Mouse (Mus musculus) left cerebral cortex, postnatal 14 days (tissue): Measurements from ENCODE around the gene Armc5. TPM values are rescaled to one million over a fixed set of nuclear protein-coding genes. Genes with fewer than 3 reads are reported as not detected.

Experiments used
- DNase-seq, 2 experiments: peaks; one replicate each; pipeline ENCODE4 v3.0.0; 2021 to 2022; ENCODE audit warnings: low spot score in 2 of 2, mixed read lengths in 1 of 2
- intact Hi-C: fragments of 180-260 bp; cut with DNase I; formaldehyde crosslinking; loops from one replicate; pipeline ENCODE4 v1.15.1; 2025
- microRNA-seq, 2 experiments: library from miRNA; unstranded; fragments of <30 nt; microRNA quantifications; one replicate each; pipeline ENCODE4 v1.2.0; 2022
- total RNA-seq, 2 experiments: library from RNA; stranded (reverse); gene quantifications; 2 replicates each; pipeline ENCODE4 v1.2.3; 2021

The Armc5 gene
- total RNA-seq, 2 experiments from 2014 or later, result 9.7 to 11.4 TPM

GRCm38 (mm10) chr7:128276051-128276450, 38.9 kb downstream of the Armc5 start:
- DNase-seq, result no peak

GRCm38 (mm10) chr7:128279750-128280149, 42.6 kb downstream of the Armc5 start:
- intact Hi-C loops, result no loop called here
- DNase-seq, result no peak

More at GRCm38 (mm10) chr7:128276051-128276450, 38.9 kb downstream of the Armc5 start:
- intact Hi-C loops, result no loop called here

GRCm38 (mm10) chr7:128281765-128282164, 44.6 kb downstream of the Armc5 start:
- DNase-seq, result no peak
- intact Hi-C loops, result no loop called here

GRCm38 (mm10) chr7:128282532-128283244, 45.5 kb downstream of the Armc5 start:
- intact Hi-C loops, result no loop called here
- no peak for DNase-seq

- DNase-seq, result no peak
- intact Hi-C loops, result no loop called here
Measured at GRCm38 (mm10) chr7:128284047-128284446, 46.9 kb downstream of the Armc5 start.

- DNase-seq, result no peak
- intact Hi-C loops, result no loop called here
Measured at GRCm38 (mm10) chr7:128285060-128285459, 47.9 kb downstream of the Armc5 start.

- no peak for DNase-seq
- intact Hi-C loops, result no loop called here
Measured at GRCm38 (mm10) chr7:128288923-128289544, 51.9 kb downstream of the Armc5 start.

Small RNA genes lying within 50 kb of the gene (microRNA-seq; reads per million reads assigned to microRNA genes)
- 0 to 2.4 reads per million in 2 experiments for gene Mir3103

Other genes with a start within 250 kb of the Armc5 start
- gene Pycard, start 243.5 kb upstream of the Armc5 start, total RNA-seq, result 1 to 10 TPM; 2.2 to 3.7 TPM
- under 1 TPM; 0.64 to 0.97 TPM for gene Trim72, start 233.4 kb upstream of the Armc5 start, total RNA-seq
- gene Itgam, start 174.7 kb upstream of the Armc5 start, total RNA-seq, result 10 to 100 TPM; 10.9 to 11.6 TPM
- under 1 TPM in 1 of 2 experiments, not detected in 1; 0.08 TPM for gene Gm49368, start 174.7 kb upstream of the Armc5 start, total RNA-seq
- gene Itgax, start 107.8 kb upstream of the Armc5 start, total RNA-seq, result under 1 TPM in 1 of 2 experiments, not detected in 1; 0.23 TPM
- gene Itgad, start 83.0 kb upstream of the Armc5 start, total RNA-seq, result not detected
- 10 to 100 TPM; 13.5 to 17.3 TPM for gene Cox6a2, start 31.0 kb upstream of the Armc5 start, total RNA-seq
- gene 9130023H24Rik, start 689 bp downstream of the Armc5 start, total RNA-seq, result 1 to 10 TPM; 3.6 to 4.0 TPM
- 10 to 100 TPM; 27.1 to 27.4 TPM for gene Tgfb1i1, start 9.5 kb downstream of the Armc5 start, total RNA-seq
- gene Slc5a2, start 28.3 kb downstream of the Armc5 start, total RNA-seq, result not detected
- 10 to 100 TPM; 23.4 to 24.5 TPM for gene BC017158, start 60.8 kb downstream of the Armc5 start, total RNA-seq
- 10 to 100 TPM; 47.2 to 48.8 TPM for gene Rgs10, start 181.4 kb downstream of the Armc5 start, total RNA-seq
- 10 to 100 TPM; 91.7 to 98.2 TPM for gene Tial1, start 224.4 kb downstream of the Armc5 start, total RNA-seq